Mouse (Mus musculus) heart, adult 11 months (tissue): ENCODE results near the gene Cby3.
"Not testable (repeated sequence)": the region's sequence is repeated elsewhere in the genome, so short reads cannot be mapped to it uniquely, and the experiment has no call there.

ENCODE experiments used
- DNase-seq: peaks from one replicate; pipeline ENCODE4 v3.0.0; 2022

The Cby3 gene

GRCm38 (mm10) chr11:50354162-50354561 lies at the start of gene Cby3:
Cby3 (plus strand) TSS chr11:50354462.
- DNase-seq: no peak

GRCm38 (mm10) chr11:50312803-50313202 lies 41.5 kb upstream of the Cby3 start:
- peak; percentile 7 for DNase-seq

GRCm38 (mm10) chr11:50319343-50319742 lies 34.9 kb upstream of the Cby3 start:
- DNase-seq: not testable (repeated sequence)

- DNase-seq: no peak
These were observed 33.0 kb upstream of the Cby3 start for GRCm38 (mm10) chr11:50321239-50321638.

- DNase-seq: no peak
These were observed 31.9 kb upstream of the Cby3 start for GRCm38 (mm10) chr11:50322345-50322744.

GRCm38 (mm10) chr11:50323843-50324242 lies 30.4 kb upstream of the Cby3 start:
- DNase-seq: no peak

- no peak for DNase-seq
These were observed 29.4 kb upstream of the Cby3 start for GRCm38 (mm10) chr11:50324751-50325471.

- peak; percentile 100 for DNase-seq
These were observed 28.6 kb upstream of the Cby3 start, which contains the start of gene Canx for GRCm38 (mm10) chr11:50325496-50326301. Canx (minus strand) TSS chr11:50325673.

- DNase-seq: no peak
These were observed 27.8 kb upstream of the Cby3 start for GRCm38 (mm10) chr11:50326302-50326966.

- peak; percentile 42 for DNase-seq
These were observed 26.1 kb upstream of the Cby3 start for GRCm38 (mm10) chr11:50328075-50328625.

- peak; percentile 1 for DNase-seq
These were observed 24.9 kb upstream of the Cby3 start for GRCm38 (mm10) chr11:50329378-50329777.

GRCm38 (mm10) chr11:50333181-50333580 lies 21.1 kb upstream of the Cby3 start:
- peak; percentile 86 for DNase-seq

GRCm38 (mm10) chr11:50336126-50336525 lies 18.1 kb upstream of the Cby3 start:
- no peak for DNase-seq

- peak; percentile 80 for DNase-seq
These were observed 17.4 kb upstream of the Cby3 start for GRCm38 (mm10) chr11:50336891-50337290.

- DNase-seq: peak; percentile 79
These were observed 8.8 kb upstream of the Cby3 start for GRCm38 (mm10) chr11:50345486-50345885.

- peak; percentile 76 for DNase-seq
These were observed 7.8 kb upstream of the Cby3 start for GRCm38 (mm10) chr11:50346256-50347032.

GRCm38 (mm10) chr11:50352177-50352576 lies 2.1 kb upstream of the Cby3 start:
- no peak for DNase-seq

- no peak for DNase-seq
These were observed 589 bp downstream of the Cby3 start for GRCm38 (mm10) chr11:50354851-50355250.

- no peak for DNase-seq
These were observed 1.1 kb downstream of the Cby3 start for GRCm38 (mm10) chr11:50355395-50355794.

- peak; percentile 92 for DNase-seq
These were observed 4.9 kb downstream of the Cby3 start for GRCm38 (mm10) chr11:50358950-50359861.

- peak; percentile 36 for DNase-seq
These were observed 7.0 kb downstream of the Cby3 start for GRCm38 (mm10) chr11:50361282-50361681.
